8 mouse cellular contexts compared by ENCODE assay signal in genomic region chrX:21088983-21089866, GRCm38 (mm10). TPM values are rescaled to one million over a fixed set of nuclear protein-coding genes. Genes with fewer than 3 reads are reported as not detected.
DNase-seq lines count a peak whose midpoint lies in the region; ATAC-seq and TF ChIP-seq lines count a peak whose summit lies in the region.

TSS of gene Zfp300 (minus strand) at chrX:21089527.

- no peak for TF ChIP-seq POLR2A in liver, adult 2 months (IDR thresholded peaks at IDR 0.05; ENCODE audit: extremely low read depth, insufficient read depth, low read length)

- peak within 1 kb of the TSS; percentile 67 for H3K4me2 ChIP-seq in heart, embryonic 15.5 days

- H3K4me1 ChIP-seq in forebrain, embryonic 10.5 days = no peaks in the 10 kb centered on the region
- H3K4me1 ChIP-seq in heart, embryonic 15.5 days (replicated peaks) = no peaks in the 10 kb centered on the region
- no peaks in the 10 kb centered on the region for H3K4me1 ChIP-seq in liver, adult 2 months (ENCODE audit: control insufficient read depth, insufficient read depth, low read length)

- no peaks in the 10 kb centered on the region for H3K79me2 ChIP-seq in liver, adult 2 months (ENCODE audit: control insufficient read depth, insufficient read depth, low read length)

- TF ChIP-seq CTCF in liver, adult 2 months (IDR thresholded peaks at IDR 0.05; ENCODE audit: low read depth, low read length) = no peak

- no peaks in the 10 kb centered on the region for H3K36me3 ChIP-seq in forebrain, embryonic 10.5 days (replicated peaks)
- H3K36me3 ChIP-seq in heart, embryonic 15.5 days = no peaks in the 10 kb centered on the region
- no peaks in the 10 kb centered on the region for H3K36me3 ChIP-seq in liver, adult 2 months (ENCODE audit: control insufficient read depth, insufficient read depth, low read length)
- no peaks in the 10 kb centered on the region for H3K36me3 ChIP-seq in splenic B cell, adult 2 months (ENCODE audit: control insufficient read depth, insufficient read depth, low read length, poor library complexity, severe bottlenecking)

- DNase-seq in CD4-positive, CD25-positive, alpha-beta regulatory T cell, adult 2 months (ENCODE audit: low read depth, low spot score) = peak; percentile 85
- DNase-seq in brain, embryonic 18.5 days (ENCODE audit: low read depth, low spot score) = peak; percentile 65
- peak; percentile 48 for DNase-seq in forebrain, embryonic 10.5 days (ENCODE audit: extremely low spot score, low spot score)
- peak; percentile 77 for DNase-seq in kidney, postnatal 10 days
- peak; percentile 68 for DNase-seq in liver, adult 2 months (ENCODE audit: extremely low read depth, low read depth, low spot score)
- peak; percentile 74 for DNase-seq in splenic B cell, adult 2 months (ENCODE audit: low read depth, low spot score)

- 0 out of 2 replicates have a peak within 1 kb of the TSS, but pooled peaks have one; percentile 36 for H3K9ac ChIP-seq in heart, embryonic 15.5 days
- H3K9ac ChIP-seq in liver, adult 2 months (ENCODE audit: low read depth, low read length) = peak within 1 kb of the TSS; percentile 10; the same call in 1 of the 2 replicates

- no peaks in the 10 kb centered on the region for H3K27me3 ChIP-seq in forebrain, embryonic 10.5 days (ENCODE audit: poor library complexity, severe bottlenecking)
- H3K27me3 ChIP-seq in heart, embryonic 15.5 days = no peaks in the 10 kb centered on the region
- no peaks in the 10 kb centered on the region for H3K27me3 ChIP-seq in liver, adult 2 months (ENCODE audit: control insufficient read depth, insufficient read depth, low read length)
- H3K27me3 ChIP-seq in splenic B cell, adult 2 months (ENCODE audit: control insufficient read depth, insufficient read depth, low read length, poor library complexity, severe bottlenecking) = no peaks in the 10 kb centered on the region

- H3K4me3 ChIP-seq in forebrain, embryonic 10.5 days = peak within 1 kb of the TSS; percentile 53
- peak within 1 kb of the TSS; percentile 54 for H3K4me3 ChIP-seq in heart, embryonic 15.5 days
- H3K4me3 ChIP-seq in liver, adult 2 months (ENCODE audit: insufficient read depth, low read depth, low read length) = peak within 1 kb of the TSS; percentile 45

- H3K9me3 ChIP-seq in forebrain, embryonic 10.5 days = peaks cover 4% of the 10 kb centered on the region; the same call in 1 of the 2 replicates
- no peaks in the 10 kb centered on the region for H3K9me3 ChIP-seq in heart, embryonic 15.5 days (replicated peaks)

- H3K27ac ChIP-seq in forebrain, embryonic 10.5 days = peak within 1 kb of the TSS; percentile 73
- H3K27ac ChIP-seq in heart, embryonic 15.5 days = peak within 1 kb of the TSS; percentile 68
- no peak within 1 kb of the TSS for H3K27ac ChIP-seq in liver, adult 2 months (replicated peaks; ENCODE audit: insufficient read depth, low read depth, low read length)

- ATAC-seq in heart, embryonic 15.5 days (replicated peaks; ENCODE audit: insufficient number of reproducible peaks, insufficient read depth, low FRiP score, low read depth) = peak; percentile 58
- ATAC-seq in monocyte, adult 5-6 weeks (replicated peaks; ENCODE audit: insufficient number of reproducible peaks, low FRiP score, low TSS enrichment, poor library complexity, severe bottlenecking) = 0 out of 2 replicates have a peak, but pooled peaks have one; percentile 27

- WGBS in forebrain, embryonic 10.5 days = 21% methylated on average over 27 of the region's 27 CpGs
- 16% methylated on average over 27 of the region's 27 CpGs for WGBS in heart, embryonic 15.5 days
- WGBS in liver, adult 2 months = 2% methylated on average over 27 of the region's 27 CpGs

RNA-seq across cellular contexts. Expression of gene Zfp300, which starts in this region (rescaled TPM):
- 1.7 and 2.2 TPM in 2 replicates for polyA plus RNA-seq in forebrain, embryonic 10.5 days (2016; fragmentation: Nextera tagmentation; extraction: Ambion mirVana)
- polyA plus RNA-seq in heart, embryonic 15.5 days (2015; fragmentation: Nextera tagmentation; extraction: Ambion mirVana) = 0.58 and 0.77 TPM in 2 replicates
- total RNA-seq in liver, adult 2 months (2014; rRNA removed) = 0.13 and 0.18 TPM in 2 replicates
- 0.02 TPM in 1 of 2 replicates, not detected in the other for polyA plus RNA-seq in liver, adult 2 months (2012; rRNA removed)
- total RNA-seq in monocyte, adult 5-6 weeks (2017) = 0.21 to 6.3 TPM in 2 of 3 replicates, not detected in the other

Comparison
In these comparisons a context has a peak if more than half of its experiments do, and no peak if none do; other contexts are left out.
1. Peak in ATAC-seq, H3K4me3 ChIP-seq, H3K27ac ChIP-seq, H3K9ac ChIP-seq and H3K4me2 ChIP-seq in heart, embryonic 15.5 days; RNA of the gene not detected or under 1 TPM.
2. Peak in DNase-seq, H3K4me3 ChIP-seq and H3K9ac ChIP-seq in liver, adult 2 months; RNA of the gene not detected or under 1 TPM.